Mouse (Mus musculus) C2C12 (cell line): ENCODE data around the gene Golga1. TPM values are rescaled to one million over a fixed set of nuclear protein-coding genes. Genes with fewer than 3 reads are reported as not detected.
"Not testable (repeated sequence)": the region's sequence is repeated elsewhere in the genome, so short reads cannot be mapped to it uniquely, and the experiment has no call there.

Experiments used
- H3K27me3 ChIP-seq: one replicate; pipeline ENCODE4 v1.6.1; 2011; ENCODE audit not compliant: control insufficient read depth, insufficient read depth, insufficient read length
- H3K36me3 ChIP-seq: one replicate; pipeline ENCODE4 v1.6.1; 2011; ENCODE audit not compliant: control insufficient read depth, insufficient read depth
- H3K4me3 ChIP-seq: one replicate; pipeline ENCODE4 v1.5.1; 2011; ENCODE audit warnings: mild to moderate bottlenecking, control low read depth; ENCODE audit not compliant: poor library complexity, insufficient read depth, severe bottlenecking
- H3K79me2 ChIP-seq: one replicate; pipeline ENCODE4 v1.6.1; 2011; ENCODE audit not compliant: control insufficient read depth, insufficient read depth
- H3K79me3 ChIP-seq: one replicate; pipeline ENCODE4 v1.6.1; 2011; ENCODE audit warnings: low read depth, control low read depth
- H3ac ChIP-seq: one replicate; pipeline ENCODE3; 2011; ENCODE audit warnings: low read depth; ENCODE audit not compliant: control insufficient read depth, insufficient read length
- CEBPB ChIP-seq: IDR thresholded peaks from one replicate; pipeline ENCODE4 v1.6.1; 2011; ENCODE audit warnings: low read depth, mild to moderate bottlenecking, control low read depth, moderate library complexity
- CTCF ChIP-seq: IDR thresholded peaks from one replicate; pipeline ENCODE4 v1.5.1; 2011; ENCODE audit not compliant: control insufficient read depth, insufficient read depth, insufficient read length
- FOSL1 ChIP-seq: IDR thresholded peaks from one replicate; pipeline ENCODE4 v1.8.0; 2011; ENCODE audit warnings: mild to moderate bottlenecking, low read length; ENCODE audit not compliant: poor library complexity, insufficient read depth, severe bottlenecking
- MAX ChIP-seq: IDR thresholded peaks from one replicate; pipeline ENCODE4 v1.6.1; 2011; ENCODE audit warnings: mild to moderate bottlenecking, control low read depth
- MYOD1 ChIP-seq: IDR thresholded peaks from one replicate; pipeline ENCODE4 v1.6.1; 2011; ENCODE audit warnings: low read depth; ENCODE audit not compliant: control insufficient read depth, insufficient read length
- MYOG ChIP-seq: IDR thresholded peaks from one replicate; pipeline ENCODE4 v1.6.1; 2011; ENCODE audit not compliant: control insufficient read depth, insufficient read length; ENCODE audit errors: extremely low read depth
- USF1 ChIP-seq: IDR thresholded peaks from one replicate; pipeline ENCODE4 v1.6.1; 2011; ENCODE audit warnings: low read depth, mild to moderate bottlenecking, control low read depth, moderate library complexity
- polyA plus RNA-seq: library from polyadenylated mRNA; unstranded; fragments of >200 nt; fragmentation: generic; extraction: Trizol; gene quantifications from one replicate; pipeline ENCODE4 v1.2.1, GENCODE M21; 2012; ENCODE audit warnings: missing spikeins

Golga1 gene
- polyA plus RNA-seq, 1 experiment = 4.1 TPM

GRCm38 (mm10) chr2:39011971-39012370 is 53.4 kb downstream of the Golga1 start:
- H3K79me2 ChIP-seq = peaks cover 56% of the 10 kb centered on the region
- H3K36me3 ChIP-seq = peaks cover 50% of the 10 kb centered on the region
- no peaks in the 10 kb centered on the region for H3K27me3 ChIP-seq
- H3K79me3 ChIP-seq = peaks cover 35% of the 10 kb centered on the region
- H3ac ChIP-seq = no peak overlapping the region
- H3K4me3 ChIP-seq = no peak overlapping the region
- TF ChIP-seq MYOD1 (no peak), MYOG (no peak), USF1 (no peak), MAX (no peak), CTCF (no peak), CEBPB (no peak), FOSL1 (no peak)

- Histone ChIP-seq H3K4me3 (no peak overlapping the region), H3K79me2 (peaks cover 63% of the 10 kb centered on the region), H3K36me3 (peaks cover 44% of the 10 kb centered on the region), H3ac (no peak overlapping the region), H3K27me3 (no peaks in the 10 kb centered on the region), H3K79me3 (peaks cover 37% of the 10 kb centered on the region)
- no peak for TF ChIP-seq FOSL1
- no peak for TF ChIP-seq MAX
- no peak for TF ChIP-seq USF1
- no peak for TF ChIP-seq CEBPB
- no peak for TF ChIP-seq CTCF
- TF ChIP-seq MYOD1 = no peak
These were observed 54.1 kb downstream of the Golga1 start for GRCm38 (mm10) chr2:39011264-39011663.

GRCm38 (mm10) chr2:39010144-39010543 is 55.2 kb downstream of the Golga1 start:
- peaks cover 74% of the 10 kb centered on the region for H3K79me2 ChIP-seq
- H3K36me3 ChIP-seq = peaks cover 32% of the 10 kb centered on the region
- H3K79me3 ChIP-seq = peaks cover 40% of the 10 kb centered on the region
- not testable (repeated sequence) for H3K27me3 ChIP-seq, H3ac ChIP-seq, H3K4me3 ChIP-seq

- Histone ChIP-seq H3K79me3 (peaks cover 49% of the 10 kb centered on the region), H3K36me3 (peaks cover 24% of the 10 kb centered on the region), H3K79me2 (peaks cover 86% of the 10 kb centered on the region), H3K4me3 (peak overlapping the region; percentile 91), H3K27me3 (no peaks in the 10 kb centered on the region), H3ac (peak overlapping the region; percentile 96)
- TF ChIP-seq MYOD1 (no peak), USF1 (no peak), MAX (no peak), MYOG (no peak), CEBPB (no peak), FOSL1 (no peak)
These were observed 56.4 kb downstream of the Golga1 start for GRCm38 (mm10) chr2:39008954-39009365.

- H3K79me3 ChIP-seq = peaks cover 54% of the 10 kb centered on the region
- TF ChIP-seq MYOD1 (no peak), MYOG (no peak), MAX (no peak), USF1 (no peak), CTCF (no peak), FOSL1 (no peak), CEBPB (no peak)
- no peaks in the 10 kb centered on the region for H3K27me3 ChIP-seq
- H3K79me2 ChIP-seq = peaks cover 91% of the 10 kb centered on the region
- H3K36me3 ChIP-seq = peaks cover 25% of the 10 kb centered on the region
- peak overlapping the region; percentile 96 for H3ac ChIP-seq
- H3K4me3 ChIP-seq = peak overlapping the region; percentile 91
These were observed 56.9 kb downstream of the Golga1 start for GRCm38 (mm10) chr2:39008350-39008851.

- TF ChIP-seq MAX (peak; percentile 67), MYOG (no peak)
These were observed 57.5 kb downstream of the Golga1 start for GRCm38 (mm10) chr2:39007865-39008264.

More at GRCm38 (mm10) chr2:39007865-39008264, 57.5 kb downstream of the Golga1 start:
- Histone ChIP-seq H3K36me3 (peaks cover 25% of the 10 kb centered on the region), H3K27me3 (no peaks in the 10 kb centered on the region), H3K79me2 (peaks cover 93% of the 10 kb centered on the region), H3ac (peak overlapping the region; percentile 96), H3K4me3 (peak overlapping the region; percentile 91), H3K79me3 (peaks cover 60% of the 10 kb centered on the region)
